Mouse (Mus musculus) G1E-ER4 (cell line): ENCODE measurements around the gene Fen1. TPM values are rescaled to one million over a fixed set of nuclear protein-coding genes. Genes with fewer than 3 reads are reported as not detected.

Experiments used
- GATA1 ChIP-seq: IDR thresholded peaks from one replicate; pipeline ENCODE4 v1.8.0; 2012; ENCODE audit warnings: low read length, inconsistent platforms
- polyA plus RNA-seq: library from polyadenylated mRNA; stranded (reverse); fragments of >175 nt; gene quantifications from 2 replicates; pipeline ENCODE4 v1.2.3, GENCODE M21; 2012

Fen1 gene
- 46.2 and 93.9 TPM in 2 replicates for polyA plus RNA-seq

GRCm38 (mm10) chr19:10203848-10204615 lies at the start of gene Fen1, which contains the start of gene Tmem258:
Gene Fen1 (minus strand): TSS chr19:10204169.
Gene Tmem258 (plus strand): TSS chr19:10204014.
- TF ChIP-seq GATA1: no peak

GRCm38 (mm10) chr19:10248128-10248527 lies 44.2 kb upstream of the Fen1 start:
- no peak for TF ChIP-seq GATA1

GRCm38 (mm10) chr19:10247165-10247564 lies 43.2 kb upstream of the Fen1 start:
- TF ChIP-seq GATA1: no peak

- TF ChIP-seq GATA1: no peak
Observed at GRCm38 (mm10) chr19:10244183-10244582, 40.2 kb upstream of the Fen1 start.

GRCm38 (mm10) chr19:10242916-10243315 lies 38.9 kb upstream of the Fen1 start:
- TF ChIP-seq GATA1: no peak

- no peak for TF ChIP-seq GATA1
Observed at GRCm38 (mm10) chr19:10240654-10241305, 36.8 kb upstream of the Fen1 start, which contains the start of gene Myrf. Gene Myrf (minus strand): TSS chr19:10240748.

GRCm38 (mm10) chr19:10239975-10240653 lies 36.1 kb upstream of the Fen1 start:
- no peak for TF ChIP-seq GATA1

GRCm38 (mm10) chr19:10239419-10239818 lies 35.5 kb upstream of the Fen1 start:
- TF ChIP-seq GATA1: no peak

GRCm38 (mm10) chr19:10238477-10238876 lies 34.5 kb upstream of the Fen1 start:
- TF ChIP-seq GATA1: no peak

GRCm38 (mm10) chr19:10235784-10236565 lies 32.0 kb upstream of the Fen1 start:
- no peak for TF ChIP-seq GATA1

GRCm38 (mm10) chr19:10232327-10233017 lies 28.5 kb upstream of the Fen1 start:
- no peak for TF ChIP-seq GATA1

GRCm38 (mm10) chr19:10231871-10232270 lies 27.9 kb upstream of the Fen1 start:
- TF ChIP-seq GATA1: no peak

- no peak for TF ChIP-seq GATA1
Observed at GRCm38 (mm10) chr19:10231016-10231415, 27.0 kb upstream of the Fen1 start.

GRCm38 (mm10) chr19:10225767-10226166 lies 21.8 kb upstream of the Fen1 start:
- TF ChIP-seq GATA1: no peak

- no peak for TF ChIP-seq GATA1
Observed at GRCm38 (mm10) chr19:10224637-10225453, 20.9 kb upstream of the Fen1 start.
